Mouse (Mus musculus) gastrocnemius, postnatal 4 days (tissue): ENCODE data around the gene Olfr600. TPM values are rescaled to one million over a fixed set of nuclear protein-coding genes. Genes with fewer than 3 reads are reported as not detected.
"Not testable (repeated sequence)": the region's sequence is repeated elsewhere in the genome, so short reads cannot be mapped to it uniquely, and the experiment has no call there.

ENCODE experiments used
- DNase-seq, 2 experiments: peaks; one replicate each; pipeline ENCODE4 v3.0.0; 2021 to 2022; ENCODE audit warnings: low spot score in 2 of 2, mixed read lengths in 2 of 2
- long read RNA-seq, 2 experiments: library from polyadenylated mRNA; stranded (forward); transcript quantifications; one replicate each; pipeline ENCODE4 v2.0.0; 2021
- total RNA-seq, 2 experiments: library from RNA; stranded (reverse); gene quantifications; 2 replicates each; pipeline ENCODE4 v1.2.3; 2021

Gene Olfr600
- total RNA-seq, result not detected
- long read RNA-seq, experiment 1, result 0 reads
- long read RNA-seq, experiment 2, result 0 reads

GRCm38 (mm10) chr7:103349569-103349968 lies at the start of gene Olfr600:
TSS of gene Olfr600 (minus strand) at chr7:103349669.
- no peak for DNase-seq

- no peak for DNase-seq
Measured at GRCm38 (mm10) chr7:103398981-103399380, 49.5 kb upstream of the Olfr600 start.

- no peak for DNase-seq
Measured at GRCm38 (mm10) chr7:103397758-103398157, 48.3 kb upstream of the Olfr600 start.

- no peak for DNase-seq
Measured at GRCm38 (mm10) chr7:103386077-103386476, 36.6 kb upstream of the Olfr600 start, which contains the start of gene Olfr603. TSS of gene Olfr603 (minus strand) at chr7:103386177.

DNA sequence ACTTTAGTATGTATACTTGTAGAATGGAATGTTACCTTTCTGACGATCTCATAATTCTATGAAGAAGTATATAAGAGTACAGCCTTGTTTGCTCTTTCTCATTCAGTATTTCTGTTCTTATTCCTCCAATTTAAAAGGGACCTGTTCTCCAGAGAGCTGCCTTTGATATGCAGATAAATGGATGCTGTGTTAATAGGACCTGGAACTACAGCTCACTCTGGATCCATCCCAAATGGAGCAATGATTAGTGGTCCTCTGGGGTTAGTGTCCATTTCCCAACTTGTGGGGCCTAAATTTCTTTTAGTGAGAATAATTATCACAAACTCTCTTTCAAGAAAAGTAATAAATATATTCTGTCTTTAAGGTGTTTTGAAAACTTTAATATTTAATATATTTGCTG lies 13.1 kb upstream of the Olfr600 start, which contains the start of gene Olfr601:
Olfr601 (minus strand) TSS at position 101 of the 400 bp plus-strand sequence.
- DNase-seq, result no peak

GRCm38 (mm10) chr7:103335617-103336016 lies 13.9 kb downstream of the Olfr600 start, which contains the start of gene Olfr599:
TSS of gene Olfr599 (plus strand) at chr7:103335917.
- DNase-seq, result no peak

DNA sequence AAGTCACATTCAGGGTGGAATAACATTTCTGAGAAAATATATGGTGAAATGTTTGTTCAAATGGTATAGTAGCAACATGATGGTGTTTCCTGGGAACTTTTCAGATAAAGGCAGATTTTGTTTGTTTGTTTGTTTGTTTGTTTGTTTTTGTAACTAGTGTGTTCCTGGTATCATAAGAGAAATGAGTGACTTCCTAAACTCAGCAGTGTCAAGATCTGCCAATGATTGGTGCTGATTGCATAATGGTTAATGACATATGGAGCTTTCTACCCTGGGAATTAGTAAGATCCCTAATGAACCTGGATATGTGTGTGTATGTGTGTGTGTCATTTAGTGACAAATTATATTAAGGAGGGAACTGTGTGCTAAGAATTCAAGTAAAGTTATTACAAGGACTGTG lies 26.2 kb downstream of the Olfr600 start, which contains the start of gene Olfr598:
Olfr598 (plus strand) TSS at position 301 of the 400 bp plus-strand sequence.
- no peak for DNase-seq

- DNase-seq, result not testable (repeated sequence)
Measured at GRCm38 (mm10) chr7:103316015-103316414, 33.5 kb downstream of the Olfr600 start, which contains the start of gene Olfr597. TSS of gene Olfr597 (plus strand) at chr7:103316315.

- not testable (repeated sequence) for DNase-seq
Measured at GRCm38 (mm10) chr7:103305348-103305747, 44.1 kb downstream of the Olfr600 start, which contains the start of gene Olfr596. TSS of gene Olfr596 (plus strand) at chr7:103305648.

Other genes with a start within 250 kb of the Olfr600 start
- gene Olfr586, start 224.0 kb downstream of the Olfr600 start, total RNA-seq, result not detected
- not detected for gene Olfr588-ps1, start 208.8 kb downstream of the Olfr600 start, total RNA-seq
- gene Olfr589, start 193.3 kb downstream of the Olfr600 start, total RNA-seq, result not detected
- not detected for gene Olfr591, start 171.3 kb downstream of the Olfr600 start, total RNA-seq
- not detected for gene Olfr592, start 164.9 kb downstream of the Olfr600 start, total RNA-seq
- not detected for gene Olfr593, start 137.8 kb downstream of the Olfr600 start, total RNA-seq
- gene Olfr594, start 132.7 kb downstream of the Olfr600 start, total RNA-seq, result not detected
- not detected for gene Usp17ld, start 97.2 kb downstream of the Olfr600 start, total RNA-seq
- gene Olfr596, start 44.0 kb downstream of the Olfr600 start, total RNA-seq, result not detected
- not detected for gene Olfr597, start 33.4 kb downstream of the Olfr600 start, total RNA-seq
- not detected for gene Olfr598, start 26.1 kb downstream of the Olfr600 start, total RNA-seq
- not detected for gene Olfr599, start 13.8 kb downstream of the Olfr600 start, total RNA-seq
- not detected for gene Olfr601, start 13.0 kb upstream of the Olfr600 start, total RNA-seq
- gene Olfr603, start 36.5 kb upstream of the Olfr600 start, total RNA-seq, result not detected
- not detected for gene Usp17lc, start 65.4 kb upstream of the Olfr600 start, total RNA-seq
- gene Olfr605, start 95.8 kb upstream of the Olfr600 start, total RNA-seq, result not detected
- gene Olfr606, start 99.4 kb upstream of the Olfr600 start, total RNA-seq, result not detected
- not detected for gene Olfr607, start 114.5 kb upstream of the Olfr600 start, total RNA-seq
- gene Olfr608, start 120.2 kb upstream of the Olfr600 start, total RNA-seq, result not detected
- gene Olfr609, start 148.4 kb upstream of the Olfr600 start, total RNA-seq, result not detected
- not detected for gene Olfr610, start 162.5 kb upstream of the Olfr600 start, total RNA-seq
- not detected for gene Olfr611, start 171.2 kb upstream of the Olfr600 start, total RNA-seq
- gene Olfr612, start 193.0 kb upstream of the Olfr600 start, total RNA-seq, result not detected
- not detected for gene Olfr613, start 198.4 kb upstream of the Olfr600 start, total RNA-seq
- gene Olfr615, start 206.4 kb upstream of the Olfr600 start, total RNA-seq, result not detected
- not detected for gene Olfr616, start 219.5 kb upstream of the Olfr600 start, total RNA-seq
- not detected for gene Olfr617, start 223.4 kb upstream of the Olfr600 start, total RNA-seq
- not detected for gene Olfr618, start 240.4 kb upstream of the Olfr600 start, total RNA-seq